ENCODE assay signal across 27 mouse cellular contexts in the genomic region with DNA sequence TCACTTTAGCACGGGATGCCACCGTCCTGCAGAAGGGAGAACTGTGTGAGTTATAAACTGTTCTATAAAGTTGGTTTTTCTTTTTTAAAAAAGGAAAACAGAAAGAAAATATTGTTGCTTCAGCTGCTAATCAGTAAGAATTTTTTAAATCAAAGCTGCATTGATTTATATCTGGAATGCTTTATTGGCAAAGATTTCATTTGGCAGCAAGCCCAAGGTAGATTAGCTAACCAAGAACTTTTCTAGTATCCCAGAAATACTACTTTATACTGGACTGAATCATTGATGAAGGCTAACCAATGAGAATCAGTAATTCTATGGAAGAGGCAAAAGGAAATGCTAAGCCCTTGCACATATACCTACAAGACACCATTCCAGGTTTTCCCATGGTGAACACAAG.
"Had no signal": no experiment of that assay in that cellular context is flagged by ENCODE, and none has a peak within 500 bp of the region (broad histone marks: within the 10 kb centered on the region; RNA-seq: fewer than 3 reads in every experiment).

No protein-coding gene starts in this region.

- H3K4me2 ChIP-seq: heart, embryonic 12.5 days; hindbrain, embryonic 12.5 days; hindbrain, embryonic 14.5 days; intestine, embryonic 15.5 days; limb, embryonic 12.5 days; liver, embryonic 13.5 days; liver, embryonic 15.5 days had no signal

- H3K9me3 ChIP-seq: heart, embryonic 10.5 days; heart, embryonic 12.5 days; hindbrain, embryonic 10.5 days; hindbrain, embryonic 12.5 days; intestine, embryonic 15.5 days; limb, embryonic 10.5 days; limb, embryonic 12.5 days; liver, embryonic 13.5 days; liver, embryonic 15.5 days had no signal

- DNase-seq: gastrocnemius, adult 2 months; gastrocnemius, postnatal 10 days; gastrocnemius, postnatal 25 days; heart, adult 18-20 months; heart, postnatal 10 days; heart, postnatal 4 days; kidney, adult 18-20 months; kidney, adult 8-10 months; kidney, postnatal 10 days; kidney, postnatal 25 days; kidney, postnatal 4 days; liver; liver, embryonic 13.5 days had no signal

- H3K4me3 ChIP-seq: gastrocnemius, adult 2 months; heart, embryonic 10.5 days; heart, embryonic 12.5 days; hindbrain, embryonic 10.5 days; hindbrain, embryonic 12.5 days; intestine, embryonic 15.5 days; layer of hippocampus, adult 2 months; left cerebral cortex, adult 2 months; limb, embryonic 10.5 days; limb, embryonic 12.5 days; liver, embryonic 13.5 days; liver, embryonic 15.5 days had no signal

- H3K4me1 ChIP-seq: heart, embryonic 10.5 days; heart, embryonic 12.5 days; hindbrain, embryonic 10.5 days; hindbrain, embryonic 12.5 days; intestine, embryonic 15.5 days; limb, embryonic 10.5 days; limb, embryonic 12.5 days; liver, embryonic 13.5 days; liver, embryonic 15.5 days had no signal

- H3K9ac ChIP-seq: heart, embryonic 12.5 days; hindbrain, embryonic 12.5 days; hindbrain, embryonic 14.5 days; intestine, embryonic 15.5 days; limb, embryonic 12.5 days; liver, embryonic 13.5 days; liver, embryonic 15.5 days had no signal

- H3K27me3 ChIP-seq: heart, embryonic 12.5 days; hindbrain, embryonic 12.5 days; intestine, embryonic 15.5 days; limb, embryonic 12.5 days; liver, embryonic 13.5 days; liver, embryonic 15.5 days had no signal

- ATAC-seq: hindbrain, embryonic 16.5 days; inflammation-experienced regulatory T-cells, adult 6 months; intestine, embryonic 15.5 days; intestine, postnatal 0 days had no signal

- H3K27ac ChIP-seq: gastrocnemius, adult 2 months; heart, embryonic 10.5 days; hindbrain, embryonic 10.5 days; hindbrain, embryonic 12.5 days; hindbrain, embryonic 14.5 days; intestine, embryonic 15.5 days; layer of hippocampus, adult 2 months; left cerebral cortex, adult 2 months; limb, embryonic 10.5 days; limb, embryonic 12.5 days; liver, embryonic 13.5 days; liver, embryonic 15.5 days had no signal
